Mouse (Mus musculus): ENCODE measurements around the gene Vps35.

Gene Vps35

GRCm38 (mm10) chr8:85299434-85300077, at the start of gene Vps35, which contains the start of gene Orc6:
Vps35 (minus strand) TSS chr8:85299802.
Orc6 (plus strand) TSS chr8:85299632.
- peak; percentile 98 for DNase-seq

GRCm38 (mm10) chr8:85339871-85340573, 40.4 kb upstream of the Vps35 start:
- no peak for DNase-seq

GRCm38 (mm10) chr8:85337681-85338080, 38.1 kb upstream of the Vps35 start:
- DNase-seq: no peak

GRCm38 (mm10) chr8:85336211-85336933, 36.8 kb upstream of the Vps35 start:
- no peak for DNase-seq

GRCm38 (mm10) chr8:85335105-85335504, 35.5 kb upstream of the Vps35 start:
- DNase-seq: no peak

GRCm38 (mm10) chr8:85329506-85329905, 29.9 kb upstream of the Vps35 start:
- DNase-seq: peak; percentile 53

GRCm38 (mm10) chr8:85327036-85327435, 27.4 kb upstream of the Vps35 start:
- no peak for DNase-seq

- DNase-seq: no peak
These were observed 23.5 kb upstream of the Vps35 start for GRCm38 (mm10) chr8:85323084-85323483.

- no peak for DNase-seq
These were observed 22.4 kb upstream of the Vps35 start for GRCm38 (mm10) chr8:85321981-85322380.

- no peak for DNase-seq
These were observed 18.9 kb upstream of the Vps35 start for GRCm38 (mm10) chr8:85318534-85318933.

GRCm38 (mm10) chr8:85313036-85313435, 13.4 kb upstream of the Vps35 start:
- DNase-seq: no peak

GRCm38 (mm10) chr8:85311743-85312142, 12.1 kb upstream of the Vps35 start:
- DNase-seq: peak; percentile 42

GRCm38 (mm10) chr8:85308564-85308963, 9.0 kb upstream of the Vps35 start:
- DNase-seq: no peak

GRCm38 (mm10) chr8:85303531-85303930, 3.9 kb upstream of the Vps35 start:
- DNase-seq: no peak

GRCm38 (mm10) chr8:85302931-85303330, 3.3 kb upstream of the Vps35 start:
- DNase-seq: no peak

GRCm38 (mm10) chr8:85301941-85302340, 2.3 kb upstream of the Vps35 start:
- DNase-seq: no peak

- no peak for DNase-seq
These were observed 785 bp downstream of the Vps35 start for GRCm38 (mm10) chr8:85298600-85299433.

- DNase-seq: no peak
These were observed 12.8 kb downstream of the Vps35 start for GRCm38 (mm10) chr8:85286846-85287245.

- no peak for DNase-seq
These were observed 72.3 kb downstream of the Vps35 start for GRCm38 (mm10) chr8:85227297-85227696.

GRCm38 (mm10) chr8:85225688-85226087, 73.9 kb downstream of the Vps35 start, which contains the start of gene Olfr371:
Olfr371 (plus strand) TSS chr8:85225988.
- no peak for DNase-seq

- peak; percentile 35 for DNase-seq
These were observed 78.6 kb downstream of the Vps35 start for GRCm38 (mm10) chr8:85220992-85221391.

- DNase-seq: no peak
These were observed 79.4 kb downstream of the Vps35 start for GRCm38 (mm10) chr8:85220220-85220619.

Measured in kidney, postnatal 14 days (tissue).